Mouse (Mus musculus) forebrain, embryonic 15.5 days (tissue): ENCODE results near the gene Prr12. TPM values are rescaled to one million over a fixed set of nuclear protein-coding genes. Genes with fewer than 3 reads are reported as not detected.
"Not testable (repeated sequence)": the region's sequence is repeated elsewhere in the genome, so short reads cannot be mapped to it uniquely, and the experiment has no call there.

Source experiments
- ATAC-seq: fragments of 200-750 bp; cut with Nextera tagmentation; replicated peaks from 2 replicates; pipeline ENCODE4 v1.8.0; 2017; ENCODE audit warnings: mild to moderate bottlenecking, moderate TSS enrichment, moderate library complexity
- H3K27ac ChIP-seq: fragments of 300-500 bp; sonication (generic); replicated peaks from 2 replicates; pipeline ENCODE4 v1.5.1; 2015; ENCODE audit warnings: mild to moderate bottlenecking, inconsistent platforms
- H3K27me3 ChIP-seq: fragments of 300-500 bp; sonication (generic); 2 replicates; pipeline ENCODE4 v1.6.1; 2015; ENCODE audit warnings: inconsistent platforms
- H3K36me3 ChIP-seq: fragments of 300-500 bp; sonication (generic); 2 replicates; pipeline ENCODE4 v1.6.1; 2015; ENCODE audit warnings: mild to moderate bottlenecking, inconsistent platforms
- H3K4me1 ChIP-seq: fragments of 300-500 bp; sonication (generic); 2 replicates; pipeline ENCODE4 v1.6.1; 2015; ENCODE audit warnings: inconsistent platforms
- H3K4me2 ChIP-seq: fragments of 300-500 bp; sonication (generic); replicated peaks from 2 replicates; pipeline ENCODE4 v1.6.1; 2015; ENCODE audit warnings: mild to moderate bottlenecking, inconsistent platforms
- H3K4me3 ChIP-seq: fragments of 300-500 bp; sonication (generic); 2 replicates; pipeline ENCODE4 v1.5.1; 2015; ENCODE audit warnings: mild to moderate bottlenecking, inconsistent platforms
- H3K9ac ChIP-seq: fragments of 300-500 bp; sonication (generic); replicated peaks from 2 replicates; pipeline ENCODE4 v1.6.1; 2015; ENCODE audit warnings: mild to moderate bottlenecking, inconsistent platforms
- H3K9me3 ChIP-seq: fragments of 300-500 bp; sonication (generic); 2 replicates; pipeline ENCODE4 v1.6.1; 2016; ENCODE audit warnings: inconsistent platforms
- WGBS: fragments of 180-500 bp; shearing (Covaris S2); methylation state at CpG from one replicate; pipeline ENCODE4 v1.1.7; 2015; ENCODE audit warnings: mixed read lengths; 5-methylcytosine and 5-hydroxymethylcytosine counted together
- polyA plus RNA-seq: library from polyadenylated mRNA; unstranded; fragments of >200 nt; fragmentation: Nextera tagmentation; extraction: Ambion mirVana; gene quantifications from 2 replicates; pipeline ENCODE4 v1.2.1, GENCODE M21; 2015

The Prr12 gene
- polyA plus RNA-seq, 1 experiment from 2014 or later, result 16.0 TPM

- no peak overlapping the region for H3K9ac ChIP-seq
- H3K36me3 ChIP-seq, result peaks cover 45% of the 10 kb centered on the region
- H3K27me3 ChIP-seq, result no peaks in the 10 kb centered on the region
- H3K27ac ChIP-seq, result no peak overlapping the region
- no peak for ATAC-seq
- no peaks in the 10 kb centered on the region for H3K9me3 ChIP-seq
- H3K4me3 ChIP-seq, result no peak overlapping the region
- H3K4me2 ChIP-seq, result no peak overlapping the region
- H3K4me1 ChIP-seq, result no peaks in the 10 kb centered on the region
- WGBS, result 53% methylated on average over 2 of the region's 2 CpGs
These were observed 26.4 kb downstream of the Prr12 start for GRCm38 (mm10) chr7:45026256-45026655.

- H3K27ac ChIP-seq, result peak overlapping the region; percentile 47
- no peak overlapping the region for H3K9ac ChIP-seq
- H3K36me3 ChIP-seq, result peaks cover 39% of the 10 kb centered on the region
- H3K4me2 ChIP-seq, result no peak overlapping the region
- no peaks in the 10 kb centered on the region for H3K4me1 ChIP-seq
- no peaks in the 10 kb centered on the region for H3K27me3 ChIP-seq
- no peak overlapping the region for H3K4me3 ChIP-seq
- no peak for ATAC-seq
- 75% methylated on average over 8 of the region's 8 CpGs for WGBS
- H3K9me3 ChIP-seq, result no peaks in the 10 kb centered on the region
These were observed 27.0 kb downstream of the Prr12 start for GRCm38 (mm10) chr7:45025601-45026220.

- Histone ChIP-seq H3K4me1 (no peaks in the 10 kb centered on the region), H3K4me3 (no peak overlapping the region), H3K36me3 (peaks cover 30% of the 10 kb centered on the region), H3K27ac (peak overlapping the region; percentile 47; the same call in 1 of the 2 replicates), H3K27me3 (no peaks in the 10 kb centered on the region), H3K4me2 (no peak overlapping the region), H3K9ac (no peak overlapping the region), H3K9me3 (no peaks in the 10 kb centered on the region)
- no peak for ATAC-seq
- WGBS, result 90% methylated on average over 15 of the region's 15 CpGs
These were observed 28.1 kb downstream of the Prr12 start for GRCm38 (mm10) chr7:45024281-45025248.

GRCm38 (mm10) chr7:45023711-45024110, 29.0 kb downstream of the Prr12 start:
- H3K36me3 ChIP-seq, result peaks cover 25% of the 10 kb centered on the region
- 86% methylated on average over 5 of the region's 5 CpGs for WGBS
- H3K27ac ChIP-seq, H3K4me3 ChIP-seq, H3K9ac ChIP-seq, H3K4me2 ChIP-seq, H3K9me3 ChIP-seq, H3K4me1 ChIP-seq, ATAC-seq, H3K27me3 ChIP-seq: not testable (repeated sequence)

- Histone ChIP-seq H3K36me3 (no peaks in the 10 kb centered on the region), H3K4me3 (no peak overlapping the region), H3K4me1 (peaks cover 18% of the 10 kb centered on the region), H3K27ac (no peak overlapping the region), H3K9ac (no peak overlapping the region), H3K4me2 (no peak overlapping the region), H3K9me3 (no peaks in the 10 kb centered on the region), H3K27me3 (peaks cover 4% of the 10 kb centered on the region)
- 80% methylated on average over 9 of the region's 9 CpGs for WGBS
- no peak for ATAC-seq
These were observed 32.5 kb downstream of the Prr12 start for GRCm38 (mm10) chr7:45020225-45020624.

- WGBS, result 48% methylated on average over 8 of the region's 8 CpGs
- Histone ChIP-seq H3K4me2 (no peak overlapping the region), H3K9ac (no peak overlapping the region), H3K36me3 (no peaks in the 10 kb centered on the region), H3K27ac (no peak overlapping the region), H3K9me3 (no peaks in the 10 kb centered on the region), H3K4me3 (no peak overlapping the region), H3K27me3 (peaks cover 4% of the 10 kb centered on the region), H3K4me1 (peaks cover 30% of the 10 kb centered on the region)
- ATAC-seq, result no peak
These were observed 33.6 kb downstream of the Prr12 start for GRCm38 (mm10) chr7:45019031-45019571.

- peak within 1 kb of the TSS; percentile 86 for H3K4me2 ChIP-seq
- peak within 1 kb of the TSS; percentile 84 for H3K4me3 ChIP-seq
- peak; percentile 71 for ATAC-seq
- peaks cover 37% of the 10 kb centered on the region for H3K4me1 ChIP-seq
- H3K9me3 ChIP-seq, result no peaks in the 10 kb centered on the region
- H3K36me3 ChIP-seq, result peaks cover 8% of the 10 kb centered on the region
- peak within 1 kb of the TSS; percentile 81 for H3K27ac ChIP-seq
- under 1% methylated on average over 36 of the region's 36 CpGs for WGBS
- peak within 1 kb of the TSS; percentile 48 for H3K9ac ChIP-seq
- H3K27me3 ChIP-seq, result peaks cover 4% of the 10 kb centered on the region
These were observed 35.2 kb downstream of the Prr12 start, which contains the start of gene Rras for GRCm38 (mm10) chr7:45017242-45018061. Rras (plus strand) TSS chr7:45017961.

GRCm38 (mm10) chr7:45016761-45017160, 35.9 kb downstream of the Prr12 start:
- Histone ChIP-seq H3K4me1 (peaks cover 37% of the 10 kb centered on the region), H3K27me3 (peaks cover 4% of the 10 kb centered on the region), H3K4me3 (peak overlapping the region; percentile 84), H3K36me3 (peaks cover 15% of the 10 kb centered on the region), H3K9ac (peak overlapping the region; percentile 48), H3K9me3 (no peaks in the 10 kb centered on the region), H3K27ac (peak overlapping the region; percentile 81), H3K4me2 (peak overlapping the region; percentile 86)
- no peak for ATAC-seq
- WGBS, result 4% methylated on average over 4 of the region's 4 CpGs

GRCm38 (mm10) chr7:45015957-45016612, 36.6 kb downstream of the Prr12 start, which contains the start of gene Scaf1:
Scaf1 (minus strand) TSS chr7:45016363.
- H3K27ac ChIP-seq, result peak within 1 kb of the TSS; percentile 81
- peak within 1 kb of the TSS; percentile 93 for H3K9ac ChIP-seq
- under 1% methylated on average over 69 of the region's 69 CpGs for WGBS
- H3K27me3 ChIP-seq, result peaks cover 4% of the 10 kb centered on the region
- peak within 1 kb of the TSS; percentile 86 for H3K4me2 ChIP-seq
- H3K9me3 ChIP-seq, result no peaks in the 10 kb centered on the region
- peaks cover 22% of the 10 kb centered on the region for H3K36me3 ChIP-seq
- H3K4me1 ChIP-seq, result peaks cover 37% of the 10 kb centered on the region
- ATAC-seq, result peak; percentile 95
- peak within 1 kb of the TSS; percentile 84 for H3K4me3 ChIP-seq

- Histone ChIP-seq H3K4me3 (peak overlapping the region; percentile 84), H3K4me2 (peak overlapping the region; percentile 86), H3K9me3 (no peaks in the 10 kb centered on the region)
These were observed 37.2 kb downstream of the Prr12 start for GRCm38 (mm10) chr7:45015344-45015956.

GRCm38 (mm10) chr7:45014096-45014451, 38.6 kb downstream of the Prr12 start:
- Histone ChIP-seq H3K27ac (no peak overlapping the region), H3K4me3 (no peak overlapping the region), H3K4me1 (peaks cover 37% of the 10 kb centered on the region), H3K36me3 (peaks cover 40% of the 10 kb centered on the region), H3K4me2 (no peak overlapping the region), H3K9me3 (no peaks in the 10 kb centered on the region), H3K27me3 (peaks cover 2% of the 10 kb centered on the region), H3K9ac (no peak overlapping the region)
- 94% methylated on average over 3 of the region's 3 CpGs for WGBS
- ATAC-seq, result no peak

More at GRCm38 (mm10) chr7:45015344-45015956, 37.2 kb downstream of the Prr12 start:
- Histone ChIP-seq H3K9ac (peak overlapping the region; percentile 93), H3K36me3 (peaks cover 26% of the 10 kb centered on the region), H3K27me3 (peaks cover 4% of the 10 kb centered on the region), H3K4me1 (peaks cover 37% of the 10 kb centered on the region), H3K27ac (peak overlapping the region; percentile 69)
- no peak for ATAC-seq
- WGBS, result 2% methylated on average over 20 of the region's 20 CpGs
